Mouse (Mus musculus) adipocyte (in vitro differentiated cells): Measurements from ENCODE around the gene Atxn3.
"Not testable (repeated sequence)": the region's sequence is repeated elsewhere in the genome, so short reads cannot be mapped to it uniquely, and the experiment has no call there.

Experiments
- DNase-seq: peaks from one replicate; pipeline ENCODE4 v3.0.0-alpha.2; 2016; ENCODE audit warnings: low spot score

Gene Atxn3

DNA sequence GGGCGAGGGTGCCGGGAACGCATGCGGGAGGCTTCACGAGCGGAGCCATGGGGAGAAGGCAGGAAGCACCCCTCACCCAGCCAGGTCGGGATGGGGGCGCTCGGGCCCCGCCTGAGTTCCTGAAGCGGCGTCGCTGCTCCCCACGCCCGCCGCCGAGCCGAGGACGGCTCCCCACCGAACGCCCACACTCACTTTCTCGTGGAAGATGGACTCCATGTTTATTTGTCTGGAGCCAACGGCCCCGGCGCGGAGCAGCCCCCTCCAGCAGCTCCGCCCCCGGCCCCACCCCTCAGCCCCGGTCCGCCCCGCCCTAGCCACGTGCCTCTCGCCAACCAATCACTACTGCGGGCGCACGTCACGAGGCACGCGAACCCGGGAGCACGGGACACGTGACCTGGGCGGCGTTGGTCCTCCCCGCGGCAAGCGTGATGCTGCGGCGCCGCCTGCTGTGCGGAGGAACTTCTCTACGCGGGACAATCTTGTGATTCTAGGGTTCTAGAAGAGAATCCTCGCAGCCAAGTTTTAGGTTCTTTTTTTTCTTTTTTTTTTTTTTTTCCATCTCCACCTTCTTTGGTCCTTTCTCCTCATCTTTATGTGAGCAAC lies at the start of gene Atxn3:
Atxn3 (minus strand) TSS at position 305 of the 603 bp plus-strand sequence.
- peak; percentile 95 for DNase-seq

DNA sequence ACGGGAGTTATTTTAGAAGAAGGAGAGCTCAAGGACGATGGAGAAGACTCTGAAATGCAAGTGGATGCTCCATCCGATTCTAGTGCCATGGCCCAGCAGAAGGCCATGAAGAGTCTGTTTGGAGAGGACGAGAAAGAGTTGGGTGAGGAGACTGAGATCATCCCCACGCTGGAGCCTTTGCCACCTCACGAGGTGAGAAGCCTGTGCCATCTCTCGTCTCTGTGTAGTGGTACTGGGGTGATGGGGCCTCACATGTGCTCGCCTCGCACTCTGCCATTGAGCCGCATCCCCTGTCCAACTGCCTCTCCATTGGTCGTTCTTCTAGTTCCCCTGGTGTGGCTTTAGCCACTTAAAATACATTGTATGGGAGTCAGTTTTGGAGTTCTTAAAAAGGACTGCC lies 42.7 kb upstream of the Atxn3 start:
- no peak for DNase-seq

DNA sequence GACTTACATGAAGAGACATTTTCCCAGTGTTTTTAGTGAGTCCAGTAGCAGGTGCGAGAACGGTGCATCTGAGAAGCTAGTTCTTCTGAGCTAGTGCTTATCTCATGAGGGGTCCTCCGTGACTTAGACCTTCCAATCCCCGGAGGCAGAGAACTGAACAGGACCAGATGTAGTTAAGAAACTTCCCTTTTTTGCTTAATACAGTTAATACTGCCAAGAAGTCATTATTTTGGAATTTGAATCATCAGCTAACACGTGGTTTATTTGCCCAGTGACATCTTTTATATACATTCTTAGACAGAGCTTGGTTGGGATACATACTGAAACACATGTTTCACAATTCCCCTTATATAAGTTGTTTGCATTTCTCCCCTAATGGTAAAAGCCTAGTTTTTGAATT lies 40.9 kb upstream of the Atxn3 start:
- DNase-seq: no peak

DNA sequence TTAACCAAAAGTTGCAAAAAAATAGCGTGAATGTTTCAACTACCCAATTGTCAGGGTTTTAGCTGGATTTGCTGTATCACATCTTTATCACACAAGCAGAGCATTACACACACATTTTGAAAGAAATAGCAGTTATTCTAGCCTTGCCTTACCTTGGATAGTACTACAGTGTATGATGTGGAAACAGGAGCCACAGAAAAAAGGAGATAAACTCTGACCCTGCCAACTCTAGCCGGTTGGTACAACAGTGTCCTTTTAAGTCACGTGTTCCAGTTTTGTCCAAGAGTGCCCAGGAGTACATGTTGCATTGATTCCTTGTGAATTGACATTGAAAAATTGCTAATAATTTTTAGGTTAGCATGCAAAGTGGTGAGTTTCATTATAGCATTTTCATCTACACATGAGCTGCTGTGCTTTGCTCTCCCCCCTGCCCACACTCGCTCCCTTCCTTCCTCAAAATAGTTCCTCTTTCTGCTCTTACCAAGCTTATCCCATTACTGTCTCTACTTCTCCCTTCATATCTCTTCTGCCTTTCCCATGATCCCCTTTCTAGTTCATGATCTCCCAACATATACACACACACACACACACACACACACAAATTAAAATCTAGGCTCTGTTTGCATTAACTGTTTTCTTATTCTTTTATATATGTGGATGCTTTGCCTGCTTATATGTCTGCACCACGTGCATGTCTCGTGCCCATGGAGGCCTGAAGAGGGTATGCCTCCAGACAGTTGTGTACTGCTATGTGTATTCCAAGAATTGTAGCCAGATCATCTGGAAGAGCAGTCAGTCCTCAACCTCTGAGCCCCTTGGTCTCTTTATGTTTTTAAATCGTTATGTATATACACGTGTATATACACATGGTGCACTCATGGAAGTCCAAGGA lies 36.8 kb upstream of the Atxn3 start:
- no peak for DNase-seq

DNA sequence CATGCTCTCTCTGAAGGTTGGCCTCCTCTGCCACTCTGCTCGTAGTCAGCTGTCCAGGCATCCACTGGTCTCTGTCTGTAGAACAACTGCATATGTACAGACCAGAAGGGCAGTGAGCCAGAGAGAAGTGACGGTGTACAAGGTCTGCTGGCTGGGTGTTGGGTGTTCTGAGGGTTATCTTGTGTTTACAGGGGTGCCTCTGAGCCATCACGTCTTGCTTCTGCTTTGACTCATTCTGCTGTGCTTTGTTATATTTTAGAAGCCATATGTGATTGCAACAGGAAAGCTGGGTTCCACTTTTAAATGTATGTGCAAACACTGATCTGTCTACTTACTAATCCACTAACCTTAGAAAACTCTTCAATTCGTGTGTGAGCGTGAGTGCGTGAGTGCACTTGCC lies 29.6 kb upstream of the Atxn3 start:
- DNase-seq: no peak

DNA sequence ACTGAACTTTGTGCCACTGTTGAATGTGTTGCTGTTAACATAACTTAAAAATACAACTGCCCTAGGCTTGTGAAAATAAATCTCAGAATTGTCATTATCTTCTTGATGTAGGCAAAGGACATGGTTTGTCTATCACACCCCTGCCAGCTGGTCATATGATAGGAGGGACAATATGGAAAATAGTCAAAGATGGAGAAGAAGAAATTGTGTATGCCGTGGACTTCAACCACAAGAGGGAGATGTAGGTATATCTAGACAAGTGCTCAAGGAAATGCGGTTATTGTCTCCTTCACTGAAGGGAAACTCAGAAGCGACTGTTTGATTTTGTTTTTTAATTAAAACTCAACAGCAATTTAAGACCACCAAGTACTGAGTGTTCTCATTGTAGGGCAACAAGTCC lies 27.1 kb upstream of the Atxn3 start:
- DNase-seq: peak; percentile 61

DNA sequence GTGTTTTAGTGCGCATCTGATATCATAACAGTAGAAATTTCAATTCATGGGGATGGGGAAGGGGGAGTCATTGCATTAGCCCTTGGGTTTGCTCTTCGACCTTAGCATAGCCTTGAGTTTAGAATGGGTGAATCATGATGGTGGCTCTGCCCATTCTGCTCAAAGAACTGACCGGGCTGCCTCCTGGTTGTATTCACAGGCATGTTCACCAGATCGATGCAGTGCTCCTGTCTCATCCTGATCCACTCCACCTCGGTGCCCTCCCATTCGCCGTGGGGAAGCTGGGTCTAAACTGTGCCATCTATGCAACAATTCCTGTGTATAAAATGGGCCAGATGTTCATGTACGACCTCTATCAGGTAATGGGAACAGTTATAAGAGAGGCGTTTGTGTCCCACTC lies 24.9 kb upstream of the Atxn3 start:
- no peak for DNase-seq

DNA sequence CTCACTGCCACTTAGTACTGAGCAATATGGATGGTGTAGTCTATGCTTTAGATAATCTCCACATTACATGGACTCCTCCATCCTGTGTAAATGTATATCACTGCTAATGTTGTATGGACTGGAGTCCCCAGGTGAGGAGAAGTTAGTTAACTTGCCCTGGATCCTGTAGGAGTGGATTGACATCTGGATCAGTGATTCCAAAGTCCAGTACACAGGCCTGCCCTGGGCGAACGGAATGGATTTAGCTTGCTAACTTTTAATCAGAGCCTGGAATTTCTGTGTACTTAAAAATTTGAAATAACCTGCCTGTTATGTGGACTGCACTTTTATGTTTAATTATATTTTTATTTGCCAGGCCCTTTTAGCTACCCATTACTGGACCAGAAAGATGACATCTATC lies 23.5 kb upstream of the Atxn3 start:
- DNase-seq: no peak

DNA sequence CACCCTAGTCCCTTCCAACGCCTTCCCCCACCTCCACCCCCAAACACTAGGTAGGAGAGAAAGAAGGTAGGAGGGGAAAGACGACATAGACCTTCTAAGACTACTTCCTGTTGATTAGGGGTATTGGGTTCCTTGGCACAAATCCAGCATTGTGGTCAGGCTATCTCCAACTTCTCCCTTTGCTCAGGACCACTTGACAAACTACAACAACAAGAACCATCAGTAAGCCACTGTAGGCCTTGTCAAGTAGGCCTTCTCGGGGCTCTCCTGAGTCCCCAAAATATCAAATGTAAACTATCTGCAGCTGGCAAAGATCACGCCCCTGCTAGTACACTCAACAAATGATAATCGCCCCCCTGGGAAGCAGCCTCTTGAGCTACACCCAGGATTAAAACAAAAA lies 22.2 kb upstream of the Atxn3 start:
- no peak for DNase-seq

DNA sequence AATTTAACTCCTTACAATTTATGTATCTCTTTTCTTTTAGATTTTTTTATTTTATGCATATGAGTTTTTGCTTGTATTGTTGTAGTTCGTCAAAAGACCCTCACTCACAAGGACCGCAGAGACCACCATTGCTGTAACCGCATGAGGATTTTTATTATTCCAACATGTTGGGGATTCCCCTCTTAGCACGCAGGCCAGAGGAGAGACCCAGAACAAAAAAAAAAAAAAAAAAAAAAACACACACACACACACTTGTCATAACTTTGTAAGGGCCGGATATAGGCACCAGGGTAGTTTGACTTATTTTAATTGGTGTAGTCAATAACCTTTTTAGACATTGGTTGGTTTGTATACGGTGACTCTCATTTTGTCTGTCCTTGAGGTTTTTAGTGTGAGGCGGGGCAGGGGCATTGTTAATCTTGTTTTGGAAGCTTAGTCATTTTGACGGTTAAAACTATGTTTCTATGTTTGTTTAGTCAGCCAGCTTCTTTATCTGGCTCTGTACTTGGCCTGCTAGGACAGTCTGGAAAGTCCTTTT lies 21.2 kb upstream of the Atxn3 start:
- no peak for DNase-seq

DNA sequence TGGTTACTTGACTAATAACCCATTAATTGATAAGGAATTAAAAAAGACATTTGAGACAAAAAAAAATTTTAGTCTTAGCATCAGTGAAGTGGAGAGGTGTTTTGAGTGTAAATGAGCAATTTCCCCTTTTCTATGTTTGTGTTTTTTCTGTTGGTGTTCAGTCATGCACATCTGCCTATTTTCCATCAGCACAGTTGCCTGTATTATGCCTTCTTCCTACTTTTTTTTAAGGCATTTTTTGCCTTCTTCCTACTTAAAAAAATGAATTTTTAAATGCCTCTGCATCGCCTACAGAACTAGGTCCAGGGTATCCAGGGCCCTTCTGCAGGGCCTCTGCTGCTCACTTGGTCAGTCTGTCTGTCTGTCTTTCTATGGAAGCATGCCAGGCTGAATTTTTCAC lies 20.5 kb upstream of the Atxn3 start:
- no peak for DNase-seq

DNA sequence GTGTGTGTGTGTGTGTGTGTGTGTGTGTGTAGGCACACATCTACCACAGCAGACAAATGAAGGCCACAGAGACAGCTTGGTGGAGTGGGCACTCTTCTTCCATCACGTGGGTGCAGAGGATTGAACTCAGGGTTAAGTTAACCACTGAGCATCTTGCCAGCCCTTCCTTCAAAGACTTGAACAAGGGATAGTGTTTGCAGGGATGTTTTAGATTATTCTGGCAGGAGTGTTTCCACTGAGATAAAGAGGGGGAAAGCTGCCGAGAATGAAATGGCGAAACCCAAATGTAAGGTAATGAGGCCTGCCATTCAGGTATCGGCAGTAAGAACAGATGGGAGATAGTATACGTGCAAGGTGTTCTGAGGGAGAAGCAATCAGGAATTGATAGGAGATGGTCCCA lies 20.1 kb upstream of the Atxn3 start:
- DNase-seq: no peak

DNA sequence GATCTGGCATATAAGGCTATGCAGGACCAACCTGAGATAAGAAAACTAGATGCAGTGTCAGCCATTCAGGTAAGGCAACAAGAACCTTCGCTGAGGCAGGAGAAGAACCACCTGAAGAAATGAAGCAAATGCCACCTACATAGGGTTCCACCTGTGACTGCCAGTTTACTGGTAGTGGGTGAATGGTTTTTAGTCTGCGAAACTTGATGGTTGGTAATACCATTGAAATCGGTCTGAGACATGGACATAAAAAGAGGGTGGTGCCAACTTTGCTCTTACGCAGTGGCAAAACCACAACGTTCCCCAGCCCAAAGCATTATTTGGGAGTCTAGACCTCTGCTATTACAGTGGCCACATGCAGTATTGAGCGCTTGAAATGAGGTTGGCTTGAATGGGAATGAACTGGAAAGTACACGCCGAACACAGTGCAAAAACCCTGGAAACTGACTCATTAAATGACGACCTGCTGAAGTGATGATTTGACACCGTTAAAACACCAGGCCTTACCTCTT lies 19.4 kb upstream of the Atxn3 start:
- no peak for DNase-seq

DNA sequence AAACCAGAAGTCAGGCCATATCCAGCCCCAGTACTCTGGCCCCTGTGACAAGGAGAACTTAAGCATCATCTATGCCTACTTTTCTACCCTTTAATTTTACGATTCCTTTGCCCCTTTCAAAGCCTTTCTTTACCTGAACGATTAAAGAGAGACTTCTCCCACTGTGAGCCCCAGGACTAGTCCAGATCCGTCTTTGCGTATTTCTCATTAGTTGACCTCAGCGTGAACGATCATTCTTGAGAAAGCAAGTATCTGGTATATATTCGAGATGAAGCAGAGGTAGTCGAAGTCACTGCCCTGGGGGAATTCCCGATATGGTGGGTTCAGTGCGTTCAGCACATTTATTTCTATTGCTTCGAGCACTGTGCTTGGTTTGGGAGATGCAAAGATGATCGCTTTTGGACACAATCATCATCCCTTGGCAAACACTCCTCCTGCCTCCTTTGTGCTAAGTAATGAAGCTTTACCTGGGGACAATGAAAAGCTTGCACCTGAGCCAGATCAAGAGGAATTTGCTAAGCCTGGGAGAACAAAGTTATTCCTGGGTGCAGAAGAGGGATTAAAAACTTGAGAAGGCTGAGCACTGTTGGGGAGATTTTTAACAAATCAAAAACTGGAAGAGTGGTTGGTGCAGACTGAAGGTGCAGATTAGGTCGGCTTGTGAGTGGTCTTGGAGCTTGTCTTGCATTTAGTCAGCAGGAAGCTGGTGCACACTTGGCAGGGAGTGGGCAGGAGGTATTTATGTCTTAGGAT lies 18.8 kb upstream of the Atxn3 start:
- no peak for DNase-seq

DNA sequence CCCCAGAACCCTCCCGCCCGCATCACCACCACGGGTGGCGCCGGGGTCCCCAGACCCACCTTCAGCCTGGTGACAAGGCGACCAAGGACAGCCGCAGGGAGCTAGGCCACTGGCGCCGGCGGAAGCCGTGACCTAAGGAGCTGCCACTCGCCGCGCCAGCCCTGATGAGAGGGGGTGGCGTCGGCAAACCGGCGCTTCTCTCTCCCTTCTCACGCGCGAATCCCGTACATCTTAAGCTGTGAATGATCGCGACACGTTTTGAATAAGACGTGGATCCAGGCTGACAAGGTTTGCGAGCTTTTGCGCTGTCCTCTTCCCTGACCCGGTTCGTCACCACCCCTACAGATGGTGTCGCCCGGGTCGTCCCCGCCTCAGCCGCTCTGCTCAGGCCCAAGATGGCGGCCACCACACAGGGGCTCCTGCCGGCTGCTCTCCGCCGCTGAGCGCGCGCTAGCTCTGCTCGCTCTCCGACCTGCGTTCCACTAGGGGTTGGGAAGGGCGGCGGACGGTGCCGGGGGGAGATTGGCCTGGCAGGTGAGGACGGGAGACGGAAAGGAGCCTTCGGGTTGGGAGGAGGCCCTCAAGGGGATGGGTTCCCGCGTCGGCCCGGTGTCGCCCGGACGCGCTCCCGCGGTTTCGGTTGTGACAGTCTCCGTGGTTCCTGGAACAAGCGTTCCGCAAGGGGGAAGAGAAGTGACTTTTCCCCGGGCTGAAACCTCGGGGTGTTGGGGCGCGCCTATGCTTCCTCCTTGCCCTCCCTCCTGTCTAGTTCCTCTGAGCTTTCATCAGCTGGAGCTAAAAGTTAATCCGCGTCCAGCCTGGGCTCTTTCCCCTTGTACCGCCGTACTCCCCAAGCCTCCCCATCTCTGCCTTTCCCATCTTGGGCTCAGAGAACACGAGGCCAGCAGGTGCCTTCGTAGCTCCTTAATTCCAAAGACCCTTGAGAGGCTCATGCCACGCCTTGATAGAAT lies 17.8 kb upstream of the Atxn3 start, which contains the start of gene Cpsf2:
Cpsf2 (plus strand) TSS at position 388 of the 971 bp plus-strand sequence.
- peak; percentile 81 for DNase-seq

DNA sequence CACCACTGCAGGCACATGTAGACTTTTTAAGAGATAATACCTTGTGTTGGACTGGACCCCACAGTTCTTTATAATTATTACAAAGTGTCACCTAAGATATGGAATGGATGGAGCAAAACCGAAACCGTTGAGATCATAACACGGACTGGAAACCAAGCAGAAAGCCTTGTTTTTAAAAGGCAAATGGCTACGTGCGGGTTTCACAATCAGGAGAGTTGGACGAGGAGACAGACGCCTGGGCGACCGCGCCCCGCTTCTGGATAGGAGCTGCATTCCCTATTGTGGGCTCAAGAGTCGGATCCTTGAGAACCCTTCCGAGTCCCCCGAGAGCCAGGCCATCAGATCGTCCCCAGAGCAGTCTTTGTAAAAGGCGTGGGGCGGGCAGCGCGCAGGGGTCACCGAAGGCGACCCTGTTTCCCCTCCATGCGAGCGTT lies 17.1 kb upstream of the Atxn3 start:
- DNase-seq: peak; percentile 53

DNA sequence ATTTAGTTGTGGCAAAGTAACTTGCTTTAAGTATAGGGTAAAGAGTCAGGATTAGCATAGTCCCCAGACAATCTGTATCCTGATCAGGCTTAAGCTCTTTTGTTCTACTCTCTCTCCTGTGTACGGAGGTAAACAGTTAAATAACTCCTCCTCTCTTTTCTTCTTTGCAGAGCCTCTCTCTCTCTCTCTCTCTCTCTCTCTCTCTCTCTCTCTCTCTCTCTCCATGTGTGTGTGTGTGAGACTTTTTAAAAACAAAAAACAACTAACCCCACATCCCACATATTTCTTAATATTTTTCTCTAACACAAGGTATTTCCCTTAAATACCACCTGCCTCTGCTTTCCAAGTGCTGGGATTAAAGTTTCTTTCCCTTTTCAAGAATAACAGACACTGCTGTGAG lies 16.5 kb upstream of the Atxn3 start:
- DNase-seq: no peak

DNA sequence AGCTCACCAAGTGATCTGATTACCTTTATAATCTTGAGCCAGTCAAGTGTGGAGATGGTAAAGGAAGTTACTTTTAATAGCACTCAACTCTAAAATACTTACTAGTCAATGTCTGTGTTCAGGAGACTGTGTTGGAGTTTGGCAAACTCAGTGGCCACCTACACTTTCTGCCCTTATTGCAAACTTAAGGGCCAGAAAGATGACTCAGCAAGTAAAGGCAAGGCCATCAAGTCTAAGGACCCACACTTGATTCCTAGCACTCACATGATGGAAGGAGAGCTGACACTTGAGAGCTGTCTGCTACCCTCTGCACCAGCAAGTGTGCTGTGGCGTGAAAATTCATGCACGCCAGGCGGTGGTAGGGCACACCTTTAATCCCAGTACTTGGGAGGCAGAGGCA lies 14.2 kb upstream of the Atxn3 start:
- no peak for DNase-seq

DNA sequence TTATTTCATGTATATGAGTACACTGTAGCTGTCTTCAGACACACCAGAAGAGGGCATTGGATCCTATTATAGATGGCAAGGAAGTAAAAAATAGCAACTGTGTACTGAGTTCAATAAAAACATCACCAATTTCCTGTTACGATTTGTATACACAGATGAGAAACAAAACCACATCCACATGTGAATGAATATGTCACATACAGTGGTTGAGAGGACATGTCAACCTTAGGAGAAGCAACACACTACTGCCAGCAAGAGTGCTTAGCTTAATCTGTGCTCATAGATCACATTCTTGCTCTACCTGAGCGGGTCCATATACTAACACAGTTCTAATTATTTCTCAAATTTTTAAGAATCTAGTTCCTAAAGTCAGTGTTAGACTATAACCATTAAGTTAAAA lies 13.3 kb upstream of the Atxn3 start:
- no peak for DNase-seq

DNA sequence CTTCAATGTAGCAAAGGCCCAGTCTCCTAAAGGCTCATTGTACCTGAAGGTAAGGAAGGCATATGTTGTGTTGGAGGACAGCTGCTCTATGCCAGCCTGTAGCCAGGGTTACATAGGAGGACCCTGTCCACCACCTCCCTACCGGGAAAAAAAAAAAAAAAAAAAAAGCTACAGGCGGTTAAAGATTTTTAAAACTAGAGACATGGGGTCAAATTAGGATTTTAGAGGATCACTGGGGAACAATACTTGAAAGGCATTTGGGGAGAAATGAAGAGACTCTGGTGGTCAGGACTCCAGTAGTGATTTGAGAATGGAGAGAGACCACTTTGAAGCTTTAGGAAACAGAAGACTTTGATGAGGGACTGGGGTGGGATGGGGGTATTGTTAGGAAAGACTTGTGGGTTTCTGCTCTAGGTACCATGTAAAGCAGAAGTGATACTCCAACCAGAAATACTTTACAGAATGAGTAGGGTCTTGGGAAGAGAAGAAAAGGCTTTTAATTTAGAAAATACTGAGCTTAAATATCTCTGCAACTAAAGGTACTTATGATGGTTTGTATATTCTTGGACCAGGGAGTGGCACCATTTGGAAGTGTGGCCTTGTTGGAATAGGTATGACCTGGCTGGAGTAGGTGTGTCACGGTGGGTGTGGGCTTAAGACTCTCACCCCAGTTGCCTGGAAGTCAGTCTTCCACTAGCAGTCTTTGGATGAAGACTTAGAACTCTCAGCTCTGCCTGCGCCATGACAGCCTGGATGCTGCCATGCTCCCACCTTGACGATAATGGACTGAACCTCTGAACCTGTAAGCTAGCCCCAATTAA lies 1.1 kb upstream of the Atxn3 start:
- DNase-seq: not testable (repeated sequence)
